Mouse (Mus musculus): ENCODE measurements around the gene Hhatl. TPM values are rescaled to one million over a fixed set of nuclear protein-coding genes. Genes with fewer than 3 reads are reported as not detected.

Hhatl gene
- total and polyA plus RNA-seq, 2 experiments from 2014 or later = 0.39 to 1.2 TPM

DNA sequence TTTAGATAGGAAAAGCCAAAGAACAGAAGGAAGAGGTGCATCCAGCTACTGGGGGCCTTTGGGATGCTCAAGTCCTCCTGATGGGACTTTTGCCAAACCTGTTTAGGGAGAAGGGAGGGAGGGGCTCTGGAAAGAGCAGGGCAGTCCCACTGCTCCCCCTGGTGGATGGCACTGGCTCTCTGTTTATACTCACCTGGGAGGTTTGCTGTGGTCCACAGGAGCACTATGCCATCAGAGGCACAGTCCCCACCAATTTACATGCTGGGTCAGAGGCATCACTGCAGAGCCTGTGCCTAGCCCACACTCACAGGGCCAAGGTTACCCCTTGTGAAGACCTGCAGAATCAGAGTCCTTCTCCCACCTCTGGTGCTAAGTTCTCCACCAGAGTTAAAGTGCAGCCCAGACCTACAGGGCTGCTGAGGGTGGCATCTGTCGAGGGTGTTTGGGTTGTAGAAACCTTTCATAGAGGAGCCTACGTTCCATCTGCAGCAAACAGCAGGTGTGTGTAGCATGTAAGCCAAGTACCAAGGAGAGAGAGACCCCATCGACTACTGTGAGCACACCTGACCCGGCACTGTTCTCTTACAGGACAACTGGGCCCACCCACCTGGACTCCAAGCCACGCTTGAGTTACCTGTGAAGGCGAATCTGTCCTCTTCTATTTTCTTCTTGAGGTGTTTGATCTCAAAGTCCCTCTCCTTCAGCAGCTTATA lies 38.1 kb upstream of the Hhatl start:
- peak; percentile 60 for TF ChIP-seq CTCF (IDR thresholded peaks at IDR 0.05; ENCODE audit: low read depth)
- H3K36me3 ChIP-seq (ENCODE audit: insufficient read depth) = no peaks in the 10 kb centered on the region
- DNase-seq = peak; percentile 14
- H3K9me3 ChIP-seq (ENCODE audit: low read length) = no peaks in the 10 kb centered on the region
- no peaks in the 10 kb centered on the region for H3K4me1 ChIP-seq (ENCODE audit: insufficient read depth)
- H3K4me3 ChIP-seq (ENCODE audit: low read depth, low read length) = no peak overlapping the region
- no peak overlapping the region for H3K9ac ChIP-seq
- no peak overlapping the region for H3K4me2 ChIP-seq (ENCODE audit: low read depth)
- no peaks in the 10 kb centered on the region for H3K27me3 ChIP-seq (ENCODE audit: insufficient read depth, low read length)
- ATAC-seq = no peak
- no peak overlapping the region for H3K27ac ChIP-seq (ENCODE audit: low read depth, low read length)
- WGBS = 77% methylated on average over 6 of the region's 6 CpGs

DNA sequence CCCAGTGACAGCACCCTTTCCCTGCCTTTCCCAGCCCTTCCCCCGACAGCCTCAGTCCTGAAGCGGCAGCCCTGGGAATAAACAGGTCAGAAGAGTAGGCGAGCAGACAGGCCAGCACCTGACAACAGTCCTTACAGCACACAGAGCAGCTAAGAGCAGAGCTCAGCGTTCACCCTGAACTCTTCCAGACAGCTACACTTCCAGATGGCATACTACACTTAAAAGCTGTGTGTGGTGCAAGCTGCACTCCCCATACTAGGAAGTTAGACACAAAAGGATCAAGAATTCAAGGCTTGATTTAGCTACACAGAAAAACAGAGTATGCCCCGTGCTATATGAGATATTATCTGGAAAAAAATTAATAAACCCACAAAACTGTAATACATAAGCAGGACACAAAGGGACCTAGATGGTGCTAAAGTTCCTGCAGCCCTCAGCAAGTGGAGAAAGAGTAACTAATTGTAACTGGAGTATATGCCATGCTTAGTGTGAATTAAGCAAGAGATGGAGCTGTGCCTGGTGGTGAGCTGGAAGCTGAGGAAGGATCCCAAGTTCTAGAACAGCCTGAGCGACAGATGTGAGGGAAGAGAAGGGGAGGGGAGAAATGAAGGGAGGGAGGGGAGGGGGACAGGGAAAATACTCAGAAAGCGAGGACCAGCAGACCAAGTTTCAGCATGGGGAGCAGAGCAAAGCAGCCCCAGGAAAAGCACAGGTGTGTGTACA lies 37.1 kb upstream of the Hhatl start:
- Histone ChIP-seq H3K4me3 (ENCODE audit: low read depth, low read length) (no peak overlapping the region), H3K9me3 (ENCODE audit: low read length) (no peaks in the 10 kb centered on the region), H3K27me3 (ENCODE audit: insufficient read depth, low read length) (no peaks in the 10 kb centered on the region), H3K36me3 (ENCODE audit: insufficient read depth) (no peaks in the 10 kb centered on the region), H3K9ac (no peak overlapping the region), H3K4me1 (ENCODE audit: insufficient read depth) (no peaks in the 10 kb centered on the region), H3K4me2 (ENCODE audit: low read depth) (no peak overlapping the region), H3K27ac (ENCODE audit: low read depth, low read length) (peak overlapping the region; percentile 62)
- peak; percentile 26 for DNase-seq
- peak; percentile 58 for ATAC-seq
- 63% methylated on average over 7 of the region's 7 CpGs for WGBS
- no peak for TF ChIP-seq CTCF (IDR thresholded peaks at IDR 0.05; ENCODE audit: low read depth)

DNA sequence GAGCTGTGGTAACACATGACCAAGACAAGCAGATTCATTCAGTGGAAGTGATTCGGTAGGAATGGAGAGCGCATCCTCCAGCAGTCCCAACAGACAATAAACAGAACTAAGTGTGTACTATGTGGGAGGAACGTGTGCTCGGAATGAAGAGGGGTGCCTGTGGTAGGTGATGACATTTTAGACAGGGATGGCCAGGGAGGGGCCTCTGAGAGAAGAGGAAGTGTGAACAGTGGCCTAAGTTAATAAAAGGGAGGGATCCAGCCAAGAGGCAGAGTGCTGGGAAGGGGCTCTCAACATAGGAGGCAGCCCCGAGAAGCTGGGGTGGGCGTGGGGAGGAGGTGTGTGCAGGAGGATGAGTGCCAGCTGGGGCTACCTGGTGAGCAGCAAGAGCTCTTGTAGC lies 36.0 kb upstream of the Hhatl start:
- Histone ChIP-seq H3K4me3 (ENCODE audit: low read depth, low read length) (no peak overlapping the region), H3K4me2 (ENCODE audit: low read depth) (no peak overlapping the region), H3K27ac (ENCODE audit: low read depth, low read length) (no peak overlapping the region), H3K9ac (no peak overlapping the region), H3K9me3 (ENCODE audit: low read length) (no peaks in the 10 kb centered on the region), H3K27me3 (ENCODE audit: insufficient read depth, low read length) (no peaks in the 10 kb centered on the region), H3K4me1 (ENCODE audit: insufficient read depth) (no peaks in the 10 kb centered on the region), H3K36me3 (ENCODE audit: insufficient read depth) (no peaks in the 10 kb centered on the region)
- TF ChIP-seq CTCF (IDR thresholded peaks at IDR 0.05; ENCODE audit: low read depth) = no peak
- ATAC-seq (no peak), DNase-seq (no peak)
- WGBS = 87% methylated on average over 6 of the region's 6 CpGs

DNA sequence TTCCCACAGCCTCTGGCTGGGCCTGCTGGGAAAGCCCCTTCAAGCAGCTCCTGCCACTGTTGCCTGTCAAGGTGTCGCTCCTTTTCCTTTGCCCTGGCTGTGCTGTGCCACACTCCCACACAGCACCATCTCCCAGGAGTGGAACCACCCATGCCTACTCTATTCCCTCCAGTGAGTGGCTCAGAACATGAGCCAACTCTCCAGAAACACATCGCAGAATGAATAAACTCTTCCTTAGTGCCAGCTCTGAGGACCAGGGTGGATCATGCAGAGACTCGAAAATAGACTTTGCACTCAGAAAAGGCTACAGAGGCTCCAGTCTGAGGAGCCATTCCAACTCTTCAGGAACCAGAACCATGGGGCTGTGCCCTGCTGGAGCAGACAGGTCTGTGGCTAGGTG lies 34.0 kb upstream of the Hhatl start:
- no peak for ATAC-seq
- no peaks in the 10 kb centered on the region for H3K27me3 ChIP-seq (ENCODE audit: insufficient read depth, low read length)

DNA sequence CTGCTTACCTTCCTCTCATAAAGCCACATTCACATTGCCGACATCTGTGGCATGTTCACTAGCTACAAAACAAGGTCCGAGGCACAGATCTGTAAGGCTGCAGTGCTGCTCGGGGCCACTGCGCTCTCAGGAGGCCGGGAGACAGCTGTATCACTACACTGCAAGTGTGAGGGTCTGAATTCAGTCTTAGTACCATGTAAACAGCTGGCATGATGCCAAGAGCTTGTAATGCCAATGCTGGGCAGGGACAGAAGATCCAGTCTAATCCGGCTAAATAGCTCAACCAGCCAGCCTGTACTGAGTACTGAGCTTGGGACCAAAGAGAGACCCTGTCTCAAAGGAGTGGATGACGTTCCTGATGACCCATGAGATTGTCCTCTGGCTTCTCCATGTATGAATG lies 31.7 kb upstream of the Hhatl start:
- 36% methylated on average over 7 of the region's 7 CpGs for WGBS
- no peaks in the 10 kb centered on the region for H3K4me1 ChIP-seq (ENCODE audit: insufficient read depth)
- no peaks in the 10 kb centered on the region for H3K27me3 ChIP-seq (ENCODE audit: insufficient read depth, low read length)
- DNase-seq (peak; percentile 48), ATAC-seq (peak; percentile 42)
- no peak overlapping the region for H3K4me2 ChIP-seq (ENCODE audit: low read depth)
- no peaks in the 10 kb centered on the region for H3K36me3 ChIP-seq (ENCODE audit: insufficient read depth)
- H3K4me3 ChIP-seq (ENCODE audit: low read depth, low read length) = no peak overlapping the region
- no peak overlapping the region for H3K27ac ChIP-seq (ENCODE audit: low read depth, low read length)
- no peak overlapping the region for H3K9ac ChIP-seq
- no peaks in the 10 kb centered on the region for H3K9me3 ChIP-seq (ENCODE audit: low read length)
- TF ChIP-seq CTCF (IDR thresholded peaks at IDR 0.05; ENCODE audit: low read depth) = no peak

More for the DNA sequence above, 34.0 kb upstream of the Hhatl start:
- Histone ChIP-seq H3K36me3 (ENCODE audit: insufficient read depth) (no peaks in the 10 kb centered on the region), H3K4me2 (ENCODE audit: low read depth) (no peak overlapping the region), H3K9me3 (ENCODE audit: low read length) (no peaks in the 10 kb centered on the region), H3K9ac (no peak overlapping the region), H3K4me3 (ENCODE audit: low read depth, low read length) (no peak overlapping the region), H3K27ac (ENCODE audit: low read depth, low read length) (no peak overlapping the region), H3K4me1 (ENCODE audit: insufficient read depth) (no peaks in the 10 kb centered on the region)
- 83% methylated on average over 3 of the region's 3 CpGs for WGBS
- TF ChIP-seq CTCF (IDR thresholded peaks at IDR 0.05; ENCODE audit: low read depth) = no peak
- no peak for DNase-seq

DNA sequence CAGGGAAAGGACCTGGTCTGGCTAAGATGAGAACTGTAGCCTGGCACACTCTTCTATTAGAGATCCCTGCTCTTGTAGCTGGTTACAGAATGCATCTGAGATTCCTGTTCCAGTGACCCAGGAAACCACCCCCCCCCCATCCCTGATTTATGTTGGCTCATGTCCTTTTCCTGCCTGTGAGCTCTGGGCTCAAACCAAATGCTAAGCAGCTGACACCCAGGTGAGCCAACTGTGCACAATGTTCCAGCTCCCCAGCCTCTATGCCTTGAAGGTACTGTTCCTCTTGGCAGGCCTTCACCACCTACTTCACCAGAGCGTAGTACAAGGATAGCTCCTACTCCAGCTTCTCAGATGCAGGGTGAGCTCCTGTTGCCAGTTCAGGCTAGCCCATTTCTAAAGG lies 30.7 kb upstream of the Hhatl start:
- WGBS = 46% methylated on average over 1 of the region's 1 CpGs
- no peak for TF ChIP-seq CTCF (IDR thresholded peaks at IDR 0.05; ENCODE audit: low read depth)
- ATAC-seq = no peak; the same call in 1 of the 2 replicates

DNA sequence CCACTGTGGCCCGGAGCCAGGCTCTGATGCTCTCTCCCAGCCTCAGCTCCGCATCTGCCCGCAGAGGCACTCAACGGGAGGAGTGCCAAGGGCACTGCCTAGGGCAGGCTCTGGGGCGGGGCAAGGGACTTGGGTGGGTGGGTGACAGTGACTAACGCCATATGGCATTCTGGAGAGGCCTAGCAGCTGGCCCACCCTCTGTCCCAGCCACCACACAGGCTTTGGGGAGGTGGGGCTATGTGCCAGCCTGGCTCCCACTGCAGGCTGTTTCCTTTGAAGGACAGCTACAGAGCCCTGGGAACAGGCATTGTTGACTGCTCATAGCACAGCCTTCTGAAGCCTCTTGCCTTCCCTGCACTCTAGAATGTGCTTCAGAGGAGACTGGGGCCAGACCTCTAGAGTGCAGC lies 30.3 kb upstream of the Hhatl start:
- no peaks in the 10 kb centered on the region for H3K9me3 ChIP-seq (ENCODE audit: low read length)
- 26% methylated on average over 6 of the region's 6 CpGs for WGBS
- peak overlapping the region; percentile 40; the same call in 1 of the 2 replicates for H3K27ac ChIP-seq (ENCODE audit: low read depth, low read length)
- peak; percentile 87 for ATAC-seq
- H3K4me3 ChIP-seq (ENCODE audit: low read depth, low read length) = no peak overlapping the region
- no peak overlapping the region for H3K4me2 ChIP-seq (ENCODE audit: low read depth)
- H3K4me1 ChIP-seq (ENCODE audit: insufficient read depth) = no peaks in the 10 kb centered on the region
- no peak overlapping the region for H3K9ac ChIP-seq
- no peaks in the 10 kb centered on the region for H3K27me3 ChIP-seq (ENCODE audit: insufficient read depth, low read length)
- no peak for TF ChIP-seq CTCF (IDR thresholded peaks at IDR 0.05; ENCODE audit: low read depth)
- H3K36me3 ChIP-seq (ENCODE audit: insufficient read depth) = no peaks in the 10 kb centered on the region
- DNase-seq = peak; percentile 66

More for the DNA sequence above, 30.7 kb upstream of the Hhatl start:
- H3K9me3 ChIP-seq (ENCODE audit: low read length) = no peaks in the 10 kb centered on the region
- H3K27ac ChIP-seq (ENCODE audit: low read depth, low read length) = peak overlapping the region; percentile 40; the same call in 1 of the 2 replicates
- H3K4me3 ChIP-seq (ENCODE audit: low read depth, low read length) = no peak overlapping the region
- H3K36me3 ChIP-seq (ENCODE audit: insufficient read depth) = no peaks in the 10 kb centered on the region
- no peaks in the 10 kb centered on the region for H3K4me1 ChIP-seq (ENCODE audit: insufficient read depth)
- H3K9ac ChIP-seq = no peak overlapping the region
- H3K4me2 ChIP-seq (ENCODE audit: low read depth) = no peak overlapping the region
- DNase-seq = no peak
- no peaks in the 10 kb centered on the region for H3K27me3 ChIP-seq (ENCODE audit: insufficient read depth, low read length)

All from forebrain, postnatal 0 days (tissue).